Mouse (Mus musculus) T-cell, adult 2 months (primary cell): ENCODE data around the gene Usp25.

ENCODE experiments used
- DNase-seq: peaks from one replicate; pipeline ENCODE4 v3.0.0; 2022; ENCODE audit warnings: low spot score

Usp25 gene

GRCm38 (mm10) chr16:77034751-77035150 is 21.2 kb downstream of the Usp25 start:
- no peak for DNase-seq

- no peak for DNase-seq
Measured at GRCm38 (mm10) chr16:77041573-77041972, 28.1 kb downstream of the Usp25 start.

GRCm38 (mm10) chr16:77043499-77043898 is 30.0 kb downstream of the Usp25 start:
- no peak for DNase-seq

GRCm38 (mm10) chr16:77054184-77054583 is 40.7 kb downstream of the Usp25 start:
- DNase-seq, result no peak

GRCm38 (mm10) chr16:77055519-77056159 is 42.1 kb downstream of the Usp25 start:
- DNase-seq, result no peak

- no peak for DNase-seq
Measured at GRCm38 (mm10) chr16:77056160-77056520, 42.6 kb downstream of the Usp25 start.

GRCm38 (mm10) chr16:77058567-77058966 is 45.1 kb downstream of the Usp25 start:
- no peak for DNase-seq

GRCm38 (mm10) chr16:77060166-77060565 is 46.7 kb downstream of the Usp25 start:
- peak; percentile 86 for DNase-seq

GRCm38 (mm10) chr16:77063916-77064315 is 50.4 kb downstream of the Usp25 start:
- DNase-seq, result no peak

GRCm38 (mm10) chr16:77076954-77077735 is 63.6 kb downstream of the Usp25 start:
- DNase-seq, result peak; percentile 1

- no peak for DNase-seq
Measured at GRCm38 (mm10) chr16:77077736-77078005, 64.2 kb downstream of the Usp25 start.

- no peak for DNase-seq
Measured at GRCm38 (mm10) chr16:77084071-77084470, 70.6 kb downstream of the Usp25 start.

- DNase-seq, result no peak
Measured at GRCm38 (mm10) chr16:77089806-77090205, 76.3 kb downstream of the Usp25 start.

- no peak for DNase-seq
Measured at GRCm38 (mm10) chr16:77093526-77093925, 80.0 kb downstream of the Usp25 start.

- peak; percentile 12 for DNase-seq
Measured at GRCm38 (mm10) chr16:77095017-77095551, 81.6 kb downstream of the Usp25 start.

GRCm38 (mm10) chr16:77099018-77099869 is 85.7 kb downstream of the Usp25 start:
- peak; percentile 43 for DNase-seq

- no peak for DNase-seq
Measured at GRCm38 (mm10) chr16:77103637-77104264, 90.2 kb downstream of the Usp25 start.

- no peak for DNase-seq
Measured at GRCm38 (mm10) chr16:77111268-77111667, 97.8 kb downstream of the Usp25 start.

GRCm38 (mm10) chr16:77125908-77126307 is 112.4 kb downstream of the Usp25 start:
- no peak for DNase-seq

- no peak for DNase-seq
Measured at GRCm38 (mm10) chr16:77128683-77129082, 115.2 kb downstream of the Usp25 start.

GRCm38 (mm10) chr16:77133055-77133454 is 119.5 kb downstream of the Usp25 start:
- no peak for DNase-seq

GRCm38 (mm10) chr16:77140651-77141050 is 127.1 kb downstream of the Usp25 start:
- DNase-seq, result no peak
